Mouse (Mus musculus): ENCODE results near the gene Ccnb1ip1.

The Ccnb1ip1 gene

DNA sequence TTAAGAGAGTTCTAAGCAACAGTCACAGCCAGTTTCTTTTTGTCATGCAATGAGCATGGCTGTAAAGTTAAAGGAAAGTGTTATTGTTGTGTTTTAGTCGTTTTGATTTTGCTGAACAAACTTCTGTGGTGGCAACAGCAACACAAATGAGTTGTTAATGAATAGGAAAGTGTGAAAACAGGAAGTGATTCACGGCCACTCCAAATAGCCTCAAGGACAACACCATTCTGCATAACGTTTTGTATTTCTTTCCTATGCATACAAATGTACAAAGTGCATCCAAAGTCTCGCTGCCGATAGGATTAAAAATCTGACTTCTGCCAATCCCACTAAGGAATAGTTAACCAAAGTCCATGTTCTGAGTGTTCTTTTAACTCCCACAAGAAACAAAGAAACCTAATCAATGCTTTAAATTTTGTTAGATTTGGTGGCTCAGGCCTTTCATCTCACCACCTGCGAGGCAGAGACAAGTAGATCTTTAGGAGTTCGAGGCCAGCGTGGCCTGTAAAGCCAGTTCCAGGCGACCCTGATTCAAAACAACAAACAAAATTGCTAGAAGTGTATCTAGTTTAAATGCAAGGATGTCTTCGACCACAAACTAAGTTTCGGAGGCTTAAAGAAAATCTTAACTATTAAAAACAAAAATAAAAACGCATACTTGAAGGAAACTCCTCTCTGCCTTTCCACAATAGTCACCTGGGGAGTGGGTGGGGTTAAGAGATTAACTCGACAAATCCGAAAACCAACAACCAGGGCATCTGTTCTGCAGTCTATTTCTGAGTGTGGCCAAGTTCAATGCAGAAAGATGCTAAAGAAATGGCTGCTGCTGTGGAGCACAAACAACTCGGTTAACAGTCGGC, 22.9 kb downstream of the Ccnb1ip1 start:
- peak; percentile 15 for DNase-seq (ENCODE audit: low spot score)

DNA sequence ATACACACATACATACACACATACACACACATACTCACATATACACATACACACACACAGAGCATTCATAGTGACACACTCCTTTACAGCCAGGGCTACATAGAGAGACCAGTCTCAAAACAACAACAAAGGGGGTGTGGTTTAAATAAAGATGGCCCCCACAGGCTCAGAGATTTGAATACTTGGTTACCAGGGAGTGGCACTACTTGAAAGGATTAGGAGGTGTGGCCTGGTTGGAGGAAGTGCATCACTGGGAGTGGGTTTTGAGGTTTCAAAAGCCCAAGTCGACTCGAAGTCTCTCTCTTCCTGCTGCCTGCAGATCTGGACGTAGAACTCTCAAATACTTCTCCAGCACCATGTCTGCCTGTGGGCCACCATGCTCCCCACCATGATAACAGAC, 25.4 kb downstream of the Ccnb1ip1 start:
- no peak for DNase-seq (ENCODE audit: low spot score)

DNA sequence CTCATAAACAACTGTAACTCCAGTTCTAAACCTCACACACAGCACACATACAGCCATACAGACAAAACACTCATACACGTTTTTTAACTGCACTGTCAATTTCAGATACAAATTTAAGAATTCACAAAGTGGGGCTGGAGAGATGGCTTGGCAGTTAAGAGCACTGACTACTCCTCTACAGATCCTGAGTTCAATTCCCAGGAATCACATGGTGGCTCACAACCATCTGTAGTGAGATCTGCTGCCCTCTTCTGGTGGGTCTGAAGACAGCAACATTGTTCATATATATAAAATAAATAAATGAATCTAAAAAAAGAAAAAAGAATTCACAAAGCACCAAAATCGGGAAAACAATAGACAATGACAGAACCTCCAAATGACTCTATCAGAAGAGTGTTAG, 36.2 kb downstream of the Ccnb1ip1 start:
- peak; percentile 14 for DNase-seq (ENCODE audit: low spot score)

DNA sequence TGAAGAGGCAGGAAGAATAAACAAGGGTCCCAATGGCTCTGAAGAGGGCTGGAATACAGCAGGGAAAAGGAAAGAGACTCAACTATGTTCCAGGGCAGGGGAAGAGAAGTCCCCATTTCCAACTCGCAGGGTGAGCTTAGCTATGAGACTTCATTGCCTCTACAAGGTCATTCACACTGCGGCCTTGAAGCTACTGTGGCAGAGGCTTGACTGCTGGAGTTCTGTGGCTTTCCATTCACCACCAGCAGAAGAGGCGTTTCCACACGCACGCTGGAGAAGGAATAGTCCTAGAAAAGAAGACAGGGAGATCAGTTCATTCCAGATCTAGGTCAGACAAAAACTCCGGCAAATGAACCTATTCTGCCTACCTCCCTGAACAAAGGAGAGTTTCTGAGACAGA, 41.8 kb downstream of the Ccnb1ip1 start:
- DNase-seq (ENCODE audit: low spot score): no peak

DNA sequence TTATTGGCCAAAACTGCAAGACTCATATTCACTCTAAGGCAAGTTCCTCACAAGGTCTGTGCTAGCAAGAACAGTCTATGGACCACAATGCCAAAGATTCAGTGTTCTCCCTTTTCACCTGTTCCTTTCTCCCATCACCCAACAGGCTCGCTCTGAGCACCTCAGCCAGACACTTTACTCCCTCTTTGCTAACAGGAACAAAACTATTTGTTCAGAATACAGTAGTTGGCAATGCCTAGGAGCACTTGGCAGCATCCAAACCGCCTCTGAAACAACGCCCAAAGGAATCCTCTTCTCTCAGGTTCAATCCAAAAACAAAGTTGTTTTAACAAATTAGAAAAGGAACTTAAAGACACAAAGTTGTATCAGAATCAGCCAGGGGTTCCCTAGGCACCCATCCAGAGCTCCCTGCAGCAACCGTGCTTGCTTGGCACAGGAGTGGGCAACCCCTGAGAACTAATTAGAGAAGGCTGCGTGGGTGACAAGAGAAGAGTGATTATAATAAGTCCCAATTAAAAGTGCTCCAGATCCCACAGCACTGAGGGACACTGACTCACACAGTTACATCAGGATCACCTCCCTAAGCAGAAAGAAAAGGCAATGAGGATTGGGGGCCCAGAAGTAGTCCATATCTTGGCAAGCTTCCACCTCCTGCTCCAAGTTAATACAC, 49.0 kb downstream of the Ccnb1ip1 start:
- no peak for DNase-seq (ENCODE audit: low spot score)

DNA sequence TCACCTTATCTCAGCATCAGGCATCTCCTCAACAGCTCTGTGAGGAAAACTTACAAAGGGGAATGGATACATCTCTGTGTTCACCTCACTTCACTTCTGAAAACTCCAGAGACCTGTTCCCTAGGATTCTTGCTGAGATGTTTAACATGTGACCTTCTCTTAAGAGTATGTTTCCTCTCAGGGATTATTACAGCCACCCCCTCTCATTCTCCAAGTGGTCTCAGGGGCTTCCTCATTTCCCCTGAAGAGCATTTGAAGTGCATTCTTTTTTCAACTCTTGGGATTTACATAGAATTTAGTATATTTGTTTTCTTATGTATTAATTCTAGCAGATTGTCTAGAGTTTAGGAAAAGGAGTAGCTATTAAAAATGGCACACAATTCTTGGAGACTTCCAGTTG, 62.5 kb downstream of the Ccnb1ip1 start, which contains the start of gene Olfr749:
Gene Olfr749, minus strand, starts transcription at position 101 of the 400 bp plus-strand sequence.
- DNase-seq (ENCODE audit: low spot score): no peak

DNA sequence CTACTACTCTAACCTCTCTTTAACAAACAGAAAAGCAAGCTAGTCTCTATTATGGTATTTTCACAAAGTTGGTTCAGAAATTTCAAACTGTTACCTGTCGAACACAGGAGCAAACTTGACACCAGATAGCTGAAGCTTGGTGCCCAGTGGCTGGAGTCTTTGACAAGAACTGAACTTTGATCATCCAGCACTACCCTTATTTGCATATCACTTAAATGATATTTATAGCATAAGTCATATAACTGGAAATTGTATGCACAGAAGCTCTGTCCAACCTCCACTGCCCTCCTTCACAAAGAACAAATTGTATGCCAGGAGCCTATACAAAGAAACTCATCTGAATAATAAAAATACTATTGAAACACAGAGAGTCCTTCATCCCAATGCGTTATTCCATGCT, 65.9 kb downstream of the Ccnb1ip1 start:
- DNase-seq (ENCODE audit: low spot score): no peak

DNA sequence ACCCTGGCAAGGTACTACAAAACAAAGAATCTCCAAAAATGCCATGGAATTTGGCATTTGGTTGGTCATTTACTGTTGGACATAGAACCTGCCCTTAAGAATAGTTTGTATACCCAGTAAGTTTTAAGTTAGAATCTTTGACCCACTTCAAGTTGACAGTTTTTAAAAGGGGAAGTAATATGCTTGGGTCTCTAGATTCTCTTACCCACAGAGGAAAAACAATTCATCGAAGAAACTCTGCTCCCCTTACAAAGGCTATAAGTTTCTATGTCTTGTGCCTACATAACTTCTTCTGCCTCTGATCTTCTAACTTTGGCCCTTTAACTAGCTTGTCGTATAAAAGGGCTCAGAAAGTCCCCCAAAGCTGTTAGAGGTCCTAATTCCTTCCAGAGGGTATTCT, 67.2 kb downstream of the Ccnb1ip1 start:
- no peak for DNase-seq (ENCODE audit: low spot score)
